23 mouse cellular contexts compared by ENCODE assay signal in genomic region chr9:72674957-72675744, GRCm38 (mm10). TPM values are rescaled to one million over a fixed set of nuclear protein-coding genes. Genes with fewer than 3 reads are reported as not detected.
DNase-seq lines count a peak whose midpoint lies in the region; ATAC-seq and TF ChIP-seq lines count a peak whose summit lies in the region.
"Had no signal": no experiment of that assay in that cellular context is flagged by ENCODE, and none has a peak within 500 bp of the region (broad histone marks: within the 10 kb centered on the region; RNA-seq: fewer than 3 reads in every experiment).

No protein-coding gene starts in this region.

- H3K27ac ChIP-seq in heart, postnatal 0 days (ENCODE audit: low read depth), result peak overlapping the region; percentile 15; the same call in 1 of the 2 replicates
- H3K27ac ChIP-seq in left cerebral cortex, adult 2 months, result peak overlapping the region; percentile 3; the same call in 1 of the 2 replicates
- H3K27ac ChIP-seq in CH12.LX (ENCODE audit: insufficient read depth, low read depth), result no peak overlapping the region
- H3K27ac ChIP-seq: embryonic facial prominence, embryonic 10.5 days; forebrain, embryonic 13.5 days; heart, embryonic 13.5 days; hindbrain, embryonic 15.5 days had no signal

- 84% methylated on average over 6 of the region's 6 CpGs for WGBS in heart, postnatal 0 days

- no peak for TF ChIP-seq CTCF in heart, postnatal 0 days (IDR thresholded peaks at IDR 0.05; ENCODE audit: low read depth)
- no peak for TF ChIP-seq CTCF in left cerebral cortex, adult 2 months (IDR thresholded peaks at IDR 0.05)
- no peak for TF ChIP-seq CTCF in CH12.LX (conservative IDR thresholded peaks at IDR 0.05 in 1 of 2, IDR thresholded peaks at IDR 0.05 in 1 of 2; ENCODE audit: low read depth in 2 of 2, low read length in 2 of 2)

- in situ Hi-C loops in CH12.LX (cut with MboI; ENCODE audit: low pct_ligation_motif_present, low pct_unique_long_range_greater_than_20kb, low sequenced_read_pairs), result loop anchor here (5.0 to 10.0 kb wide), 2 partner anchors 38 to 210 kb away; no protein-coding TSS in a partner anchor

- intact Hi-C loops in heart, postnatal 36 days (cut with DNase I), result no loop called here
- intact Hi-C loops in left cerebral cortex, adult 2 months (cut with DNase I), result no loop called here
- intact Hi-C loops in left cerebral cortex, postnatal 14 days (cut with DNase I), result no loop called here

- no peaks in the 10 kb centered on the region for H3K27me3 ChIP-seq in heart, postnatal 0 days (ENCODE audit: control insufficient read depth, insufficient read depth, low read length)
- H3K27me3 ChIP-seq in CH12.LX (replicated peaks), result no peaks in the 10 kb centered on the region
- H3K27me3 ChIP-seq: forebrain, embryonic 13.5 days; heart, embryonic 13.5 days; hindbrain, embryonic 15.5 days; Patski had no signal

- ATAC-seq in frontal cortex, adult (ENCODE audit: low TSS enrichment), result peak; percentile 98
- no peak for ATAC-seq in heart, postnatal 0 days (ENCODE audit: insufficient read depth, low read depth)
- ATAC-seq: activated CD4-positive, CD25-positive, alpha-beta regulatory T cell, adult 4 months; CD4-positive, CD25-positive, alpha-beta regulatory T cell, adult 4 months; forebrain, embryonic 13.5 days; forebrain, postnatal 0 days; inflammation-experienced regulatory T-cells, adult 6 months; Patski had no signal

- no peaks in the 10 kb centered on the region; the same call in 1 of the 2 replicates for H3K79me2 ChIP-seq in CH12.LX (replicated peaks; ENCODE audit: control insufficient read depth, extremely low read depth, insufficient read depth, poor library complexity, severe bottlenecking)

- no peak overlapping the region for H3K4me3 ChIP-seq in heart, postnatal 0 days (ENCODE audit: low read depth, low read length)
- no peak overlapping the region for H3K4me3 ChIP-seq in left cerebral cortex, adult 2 months
- H3K4me3 ChIP-seq in CH12.LX (replicated peaks in 1 of 3; ENCODE audit: low read depth in 2 of 3, low read length in 2 of 3, poor library complexity in 1 of 3), result no peak overlapping the region
- H3K4me3 ChIP-seq: embryonic facial prominence, embryonic 10.5 days; forebrain, embryonic 13.5 days; heart, embryonic 13.5 days; hindbrain, embryonic 15.5 days had no signal

- DNase-seq in frontal cortex, postnatal 10 days (ENCODE audit: low spot score in 2 of 2), result no peak
- DNase-seq in heart, postnatal 0 days (ENCODE audit: low spot score), result no peak
- no peak for DNase-seq in heart, postnatal 36 days
- DNase-seq in left cerebral cortex, adult 2 months (ENCODE audit: extremely low spot score in 1 of 2, low spot score in 2 of 2), result no peak
- no peak for DNase-seq in left cerebral cortex, postnatal 14 days (ENCODE audit: low spot score in 2 of 2)
- DNase-seq in CH12.LX (ENCODE audit: extremely low read depth), result no peak
- DNase-seq in embryo, embryonic 11 days, result no peak
- DNase-seq: adrenal gland, postnatal 14 days; B cell, adult 2 months; cerebellum, adult 18-20 months; cerebellum, adult 9-11 months; cerebellum, postnatal 36 days; forebrain, postnatal 0 days; gastrocnemius, postnatal 10 days had no signal

- no peak overlapping the region for H3K9ac ChIP-seq in heart, postnatal 0 days (replicated peaks; ENCODE audit: low read depth, low read length)
- no peak overlapping the region for H3K9ac ChIP-seq in CH12.LX (ENCODE audit: insufficient read depth, low read depth)
- H3K9ac ChIP-seq: forebrain, embryonic 13.5 days; forebrain, postnatal 0 days; heart, embryonic 13.5 days; hindbrain, embryonic 15.5 days had no signal

- dilution Hi-C loops in CH12.LX (cut with MboI; ENCODE audit: extremely low pct_ligation_motif_present, extremely low pct_unique_long_range_greater_than_20kb, low sequenced_read_pairs), result no loop called here

- no peak for TF ChIP-seq EP300 in heart, postnatal 0 days (IDR thresholded peaks at IDR 0.05; ENCODE audit: low read depth)
- no peak for TF ChIP-seq EP300 in CH12.LX (IDR thresholded peaks at IDR 0.05; ENCODE audit: low read length)

- TF ChIP-seq POLR2A in CH12.LX (IDR thresholded peaks at IDR 0.05; ENCODE audit: low read depth, low read length), result no peak

- peaks cover 76% of the 10 kb centered on the region for H3K36me3 ChIP-seq in heart, postnatal 0 days (replicated peaks; ENCODE audit: control insufficient read depth, insufficient read depth, low read length)
- peaks cover 14 to 70% of the 10 kb centered on the region in 2 experiments for H3K36me3 ChIP-seq in CH12.LX (replicated peaks in 1 of 2; ENCODE audit: control insufficient read depth in 1 of 2, insufficient read depth in 1 of 2, low read length in 1 of 2)

- H3K4me1 ChIP-seq in heart, postnatal 0 days (ENCODE audit: control insufficient read depth, insufficient read depth), result no peaks in the 10 kb centered on the region
- peaks cover 0 to 32% of the 10 kb centered on the region in 2 experiments; a peak in 2 of 4 replicates for H3K4me1 ChIP-seq in CH12.LX (ENCODE audit: control insufficient read depth in 1 of 2, insufficient read depth in 2 of 2)
- H3K4me1 ChIP-seq: embryonic facial prominence, embryonic 10.5 days had no signal

- TF ChIP-seq RAD21 in CH12.LX (IDR thresholded peaks at IDR 0.05; ENCODE audit: low read depth, low read length), result no peak

- no peaks in the 10 kb centered on the region for H3K9me3 ChIP-seq in heart, postnatal 0 days (replicated peaks; ENCODE audit: control insufficient read depth, low read length)
- no peaks in the 10 kb centered on the region for H3K9me3 ChIP-seq in CH12.LX (replicated peaks; ENCODE audit: low read length)
- H3K9me3 ChIP-seq: embryonic facial prominence, embryonic 10.5 days; forebrain, embryonic 13.5 days; heart, embryonic 13.5 days; hindbrain, embryonic 15.5 days had no signal

- H3K4me2 ChIP-seq in heart, postnatal 0 days (ENCODE audit: low read depth, low read length), result no peak overlapping the region
- no peak overlapping the region for H3K4me2 ChIP-seq in CH12.LX (ENCODE audit: insufficient read depth, low read depth, poor library complexity, severe bottlenecking)
- H3K4me2 ChIP-seq: forebrain, embryonic 13.5 days; heart, embryonic 13.5 days; hindbrain, embryonic 15.5 days had no signal

TF ChIP-seq in CH12.LX, 34 proteins besides CTCF, POLR2A, EP300 and RAD21:
- TF ChIP-seq GABPA (IDR thresholded peaks at IDR 0.05; ENCODE audit: insufficient replicate concordance, low read depth, low read length) (no peak), CHD2 (IDR thresholded peaks at IDR 0.05; ENCODE audit: low read length) (no peak), POLR2AphosphoS2 (IDR thresholded peaks at IDR 0.05; ENCODE audit: low read depth, low read length) (0 out of 2 replicates have a peak, but pooled peaks have one; percentile 23), TBP (conservative IDR thresholded peaks at IDR 0.05; ENCODE audit: low read depth, low read length) (no peak), MAZ (IDR thresholded peaks at IDR 0.05; ENCODE audit: low read depth, low read length) (no peak)

RNA-seq across cellular contexts. Expression of gene Nedd4, which starts 13.0 kb away (rescaled TPM):
- total RNA-seq in heart, postnatal 0 days (2014; rRNA removed; ENCODE audit: low replicate concordance), result 444 and 493 TPM in 2 replicates
- 294 and 303 TPM in 2 replicates for polyA plus RNA-seq in heart, postnatal 0 days (2015; fragmentation: Nextera tagmentation; extraction: Ambion mirVana)
- 100 to 1,000 TPM; 366 to 383 TPM for total RNA-seq in heart, postnatal 36 days (2021)
- 100 to 1,000 TPM; 268 to 283 TPM for total RNA-seq in left cerebral cortex, adult 2 months (2021)
- 100 to 1,000 TPM; 298 to 311 TPM for total RNA-seq in left cerebral cortex, postnatal 14 days (2021)
- total RNA-seq in CH12.LX (2012; rRNA removed) (56.9 and 65.0 TPM in 2 replicates), CH12.LX (2014; rRNA removed) (189 and 206 TPM in 2 replicates)
- 196 and 211 TPM in 2 replicates for polyA plus RNA-seq in CH12.LX (2012; ENCODE audit: insufficient read length, low read depth)
